Mouse (Mus musculus) mouse embryonic stem cell (cell line): ENCODE measurements around the gene Cyp39a1.

Source experiments
- in situ Hi-C, 2 experiments: fragments of 300-500 bp; cut with MboI; formaldehyde crosslinking; loops; 1 replicate in 1 of 2; 3 replicates in 1 of 2; pipeline ENCODE4 v1.14.3; 2019 to 2020; ENCODE audit warnings: low sequenced_read_pairs in 2 of 2, low pct_unique_long_range_greater_than_20kb in 1 of 2, mixed read lengths in 1 of 2; ENCODE audit not compliant: unreplicated experiment in 1 of 2

Cyp39a1 gene

DNA sequence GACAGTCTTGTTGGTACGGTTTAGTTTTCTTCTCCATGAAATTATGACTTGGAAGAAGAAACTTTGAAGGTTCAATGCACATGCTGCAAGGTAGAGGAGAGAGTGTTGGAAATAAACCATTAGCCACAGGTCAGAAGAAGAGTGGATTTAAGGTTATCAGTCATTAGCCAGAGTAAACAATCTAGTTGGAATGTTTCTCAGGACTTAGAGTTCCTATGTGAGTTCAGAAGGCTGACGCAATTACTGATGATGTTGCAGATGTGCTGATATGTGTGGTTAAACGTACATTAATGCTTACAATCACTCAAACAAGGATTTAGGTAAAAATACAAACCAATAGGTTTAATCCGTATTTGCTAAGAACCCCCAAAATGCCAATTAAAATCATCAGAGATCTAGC is 4.7 kb downstream of the Cyp39a1 start:
- in situ Hi-C loops: no loop called here

DNA sequence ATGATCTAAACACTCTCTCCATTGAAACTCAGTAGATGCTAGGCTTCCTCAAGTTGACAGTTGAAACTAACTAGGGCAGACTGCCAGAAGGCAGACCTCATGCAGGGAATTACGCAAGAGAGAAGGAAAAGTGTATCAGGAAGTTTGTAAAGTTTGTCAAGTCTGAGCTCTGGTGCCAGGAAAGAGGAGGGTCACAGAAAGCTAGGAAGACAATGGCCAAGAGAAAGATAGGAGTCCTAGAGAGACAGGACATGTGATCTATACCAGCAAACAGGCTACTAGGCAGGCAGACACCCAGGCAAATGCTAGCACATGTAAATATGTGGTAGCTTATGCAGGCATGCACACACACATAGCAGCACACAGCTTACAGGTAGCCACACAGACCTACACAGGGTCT is 8.0 kb downstream of the Cyp39a1 start:
- in situ Hi-C loops: no loop called here

DNA sequence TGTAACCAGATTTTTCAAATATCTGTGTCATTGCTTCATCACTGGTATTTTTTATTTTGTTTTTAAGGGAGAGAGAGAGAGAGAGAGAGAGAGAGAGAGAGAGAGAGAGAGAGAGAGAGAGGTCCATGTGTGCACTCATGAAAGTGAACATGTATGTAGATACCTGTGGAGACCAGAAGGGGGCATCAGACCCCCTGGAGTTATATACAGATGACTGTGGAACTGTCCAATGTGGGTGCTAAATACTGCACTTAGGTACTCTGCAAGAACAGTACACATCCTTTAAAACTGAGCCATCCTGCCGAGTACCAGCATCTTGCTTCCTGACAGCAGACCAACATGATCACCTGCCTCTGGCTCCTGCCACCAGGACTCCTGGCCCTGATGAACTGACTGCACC is 9.0 kb downstream of the Cyp39a1 start:
- in situ Hi-C loops: no loop called here

DNA sequence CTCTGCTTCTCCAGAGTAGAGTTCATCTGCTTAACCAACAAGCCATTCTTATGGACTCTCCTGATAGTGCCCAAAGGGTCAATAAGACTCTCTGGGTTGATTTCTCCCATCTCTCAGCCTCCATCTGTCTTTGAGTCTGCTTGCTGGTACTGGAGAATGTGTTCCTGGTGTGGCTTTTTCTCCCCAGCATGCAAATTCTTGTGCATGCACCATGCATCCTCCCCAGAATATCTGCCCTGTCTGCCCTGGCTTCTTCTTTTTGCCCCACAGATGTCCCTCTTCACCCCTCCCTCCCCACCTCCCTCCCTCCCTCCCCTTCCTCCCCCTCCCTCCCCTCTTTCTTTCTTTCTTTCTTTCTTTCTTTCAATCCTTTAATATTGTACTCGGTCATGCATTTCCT is 10.1 kb downstream of the Cyp39a1 start:
- in situ Hi-C loops: no loop called here

DNA sequence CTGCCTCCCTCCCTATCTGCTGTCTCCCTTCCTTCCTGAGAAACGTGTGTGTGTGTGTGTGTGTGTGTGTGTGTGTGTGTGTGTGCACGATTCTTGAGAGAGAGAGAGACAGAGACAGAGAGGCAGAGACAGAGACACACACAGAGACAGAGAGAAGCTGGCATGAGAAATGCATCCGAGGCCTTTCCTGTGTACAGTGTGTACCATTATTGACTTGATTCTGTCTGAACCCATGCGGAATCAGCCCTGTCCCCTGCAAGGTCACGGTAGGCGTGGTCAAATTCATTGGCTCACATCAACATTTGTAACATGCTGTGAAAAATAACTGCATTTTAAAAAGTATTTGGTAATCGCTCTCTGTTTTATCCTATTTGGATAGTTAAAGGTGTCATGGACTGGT is 16.9 kb downstream of the Cyp39a1 start:
- in situ Hi-C loops: no loop called here

DNA sequence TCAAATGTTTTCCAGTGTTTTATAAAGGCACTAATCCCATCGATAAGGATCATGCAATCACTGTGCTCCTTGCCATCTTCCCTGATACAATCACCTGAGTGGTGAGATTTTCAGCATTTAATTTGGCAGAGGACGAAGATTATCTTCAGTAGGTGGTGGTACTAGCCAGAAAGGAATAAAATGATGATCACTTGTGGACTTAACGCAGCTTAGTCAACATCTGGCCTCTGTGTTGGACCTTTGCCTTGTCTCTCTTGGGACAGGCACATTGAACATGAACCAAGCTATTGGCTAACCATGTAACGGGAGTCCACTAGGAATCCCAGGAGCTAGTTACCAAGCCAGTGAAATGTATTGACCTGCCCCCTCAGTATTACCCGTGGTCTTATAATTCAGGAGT is 17.4 kb downstream of the Cyp39a1 start:
- in situ Hi-C loops: no loop called here

DNA sequence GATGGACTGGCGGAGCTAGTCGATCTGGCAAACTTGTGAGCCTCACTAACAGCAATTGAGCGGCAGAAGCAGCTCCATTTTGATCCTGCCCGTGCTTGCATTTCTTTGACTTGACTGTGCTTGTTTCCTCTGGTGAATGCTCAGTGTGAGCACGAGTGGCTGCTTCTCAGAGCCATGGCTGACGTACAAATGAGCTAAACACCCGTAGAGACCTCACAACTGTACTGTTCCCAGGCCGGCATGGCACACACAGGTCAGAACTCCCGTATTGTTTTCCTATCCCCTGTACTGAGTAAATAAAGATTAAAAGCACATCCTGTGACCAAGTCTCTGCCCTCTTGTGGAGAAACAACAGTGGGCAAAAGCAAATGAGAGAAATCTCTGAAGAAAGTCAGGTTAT is 22.4 kb downstream of the Cyp39a1 start:
- in situ Hi-C loops: no loop called here

DNA sequence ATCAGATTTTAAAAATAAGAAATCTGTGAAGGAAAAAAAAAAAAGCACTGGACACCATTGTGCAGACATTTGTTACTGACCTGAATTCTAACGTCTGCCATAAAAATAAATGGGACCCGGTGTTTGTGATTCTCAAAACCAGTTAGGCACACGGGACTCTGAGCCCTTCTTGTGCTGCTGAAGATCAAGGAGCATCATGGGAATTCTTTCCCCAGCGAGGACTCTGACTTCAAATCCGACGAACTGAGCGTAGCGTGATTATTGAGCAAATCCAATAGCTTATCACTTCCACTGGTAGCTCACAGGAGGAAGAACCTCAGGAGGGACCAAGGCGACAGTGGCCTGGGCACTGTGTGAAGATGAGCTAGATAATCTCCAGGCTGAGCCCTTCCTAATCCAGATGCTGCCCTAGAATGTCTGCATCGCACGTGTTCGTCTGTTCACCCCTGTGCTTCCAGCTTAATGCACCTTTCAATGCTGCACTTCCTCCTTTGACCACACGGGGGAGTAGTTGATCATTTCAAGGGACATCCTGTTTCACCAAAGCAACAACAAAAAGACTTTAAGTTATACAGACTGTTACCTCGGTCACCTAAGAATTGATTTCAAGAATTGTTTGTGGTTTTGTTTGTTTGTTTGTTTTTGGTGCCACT is 31.9 kb downstream of the Cyp39a1 start:
- in situ Hi-C loops: no loop called here

DNA sequence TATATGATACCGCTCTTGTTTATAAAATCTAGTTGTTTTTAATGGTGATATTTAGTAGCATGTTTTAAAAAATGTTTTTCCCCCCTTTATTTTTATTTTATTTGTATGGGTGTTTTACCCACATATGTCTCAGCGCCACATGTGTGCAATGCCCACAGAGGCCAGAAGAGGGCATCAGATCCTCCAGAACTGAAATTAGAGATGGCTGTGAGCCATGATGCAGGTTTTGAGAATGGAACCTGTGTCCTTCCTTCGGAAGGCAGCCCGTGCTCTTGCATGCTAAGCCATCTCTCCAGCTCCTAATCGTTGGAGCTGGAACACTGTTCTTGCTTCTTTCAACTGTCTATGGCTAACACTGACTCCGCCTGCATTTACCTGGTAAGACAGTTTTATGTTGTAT is 33.8 kb downstream of the Cyp39a1 start:
- in situ Hi-C loops: loop anchor here (5.0 to 10.0 kb wide), 2 partner anchors 166 to 174 kb away; no protein-coding TSS in a partner anchor

DNA sequence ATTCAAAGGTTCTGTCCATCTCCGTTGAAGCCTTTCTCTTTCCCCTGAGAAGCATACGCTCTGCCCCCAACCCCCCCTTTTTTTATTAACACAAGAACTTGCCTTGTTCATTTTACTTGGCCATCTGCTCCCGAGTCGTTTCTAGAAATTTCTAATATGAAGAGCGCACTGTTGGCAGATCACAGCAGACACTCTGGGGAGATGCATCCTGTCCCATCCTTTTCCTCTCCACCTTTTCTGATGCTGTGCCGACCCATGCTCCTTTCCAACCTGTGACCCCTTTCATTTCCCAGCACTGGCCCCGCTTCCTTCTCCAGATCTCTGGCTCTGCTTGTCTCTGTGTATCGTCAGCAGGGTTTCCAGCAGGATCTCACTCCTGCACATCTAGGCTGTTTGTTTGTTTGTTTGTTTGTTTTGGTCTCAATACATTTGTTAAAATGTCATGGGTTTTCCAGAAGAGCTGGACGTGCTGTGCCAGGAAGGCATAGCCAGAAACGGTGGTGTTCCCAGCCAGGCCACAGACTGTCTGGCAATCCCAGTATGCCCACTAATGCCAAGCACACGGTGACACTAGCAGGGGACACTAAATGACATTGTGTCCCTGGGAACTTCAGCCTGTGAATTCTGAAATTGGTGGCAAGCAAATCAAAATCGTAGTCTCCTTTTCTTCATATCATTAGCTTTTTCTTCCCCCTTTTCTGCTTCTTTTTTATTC is 37.1 kb downstream of the Cyp39a1 start:
- in situ Hi-C loops: loop anchor here (5.0 to 10.0 kb wide), 2 partner anchors 163 to 170 kb away; no protein-coding TSS in a partner anchor

DNA sequence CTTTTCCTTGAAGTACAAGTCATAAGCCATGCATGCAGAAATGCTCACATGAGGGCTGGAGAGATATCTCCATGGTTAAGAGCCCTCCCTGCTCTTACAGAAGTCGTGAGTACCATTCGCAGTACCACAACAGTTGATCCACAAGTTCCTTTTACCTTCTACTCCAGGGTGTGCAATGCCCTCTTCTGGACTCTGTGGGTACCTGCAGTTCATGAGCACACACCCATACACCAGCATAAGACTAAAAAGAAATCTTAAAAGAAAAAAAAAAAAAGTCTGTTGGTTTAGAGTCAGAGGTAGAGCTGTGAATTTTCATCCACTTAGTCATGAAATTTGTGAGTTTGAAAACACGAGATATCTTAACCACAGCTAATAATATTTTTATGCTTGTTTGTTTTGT is 39.5 kb downstream of the Cyp39a1 start:
- in situ Hi-C loops: loop anchor here in 1 of 2 experiments (10.0 kb wide), 1 partner anchor 168 kb away; no protein-coding TSS in a partner anchor

DNA sequence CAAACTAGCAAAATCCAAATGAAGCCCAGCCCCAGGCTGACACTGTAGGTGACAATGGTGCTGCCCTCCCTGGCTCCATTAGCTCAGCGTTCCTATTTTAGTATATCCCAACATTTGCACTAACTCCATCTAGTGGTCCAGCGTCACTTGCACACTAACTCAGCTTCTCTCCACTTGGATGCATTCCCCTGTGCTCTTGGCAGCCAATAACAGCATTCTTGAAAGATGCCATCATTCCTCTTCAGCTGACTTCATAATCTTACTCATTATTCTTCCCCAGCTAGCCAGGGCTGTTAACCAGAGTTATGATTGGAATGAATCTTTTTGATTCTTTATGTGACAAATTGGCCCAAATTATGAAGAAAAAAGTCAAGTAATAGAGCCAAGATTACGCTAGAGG is 40.0 kb downstream of the Cyp39a1 start:
- in situ Hi-C loops: loop anchor here in 1 of 2 experiments (10.0 kb wide), 1 partner anchor 168 kb away; no protein-coding TSS in a partner anchor

DNA sequence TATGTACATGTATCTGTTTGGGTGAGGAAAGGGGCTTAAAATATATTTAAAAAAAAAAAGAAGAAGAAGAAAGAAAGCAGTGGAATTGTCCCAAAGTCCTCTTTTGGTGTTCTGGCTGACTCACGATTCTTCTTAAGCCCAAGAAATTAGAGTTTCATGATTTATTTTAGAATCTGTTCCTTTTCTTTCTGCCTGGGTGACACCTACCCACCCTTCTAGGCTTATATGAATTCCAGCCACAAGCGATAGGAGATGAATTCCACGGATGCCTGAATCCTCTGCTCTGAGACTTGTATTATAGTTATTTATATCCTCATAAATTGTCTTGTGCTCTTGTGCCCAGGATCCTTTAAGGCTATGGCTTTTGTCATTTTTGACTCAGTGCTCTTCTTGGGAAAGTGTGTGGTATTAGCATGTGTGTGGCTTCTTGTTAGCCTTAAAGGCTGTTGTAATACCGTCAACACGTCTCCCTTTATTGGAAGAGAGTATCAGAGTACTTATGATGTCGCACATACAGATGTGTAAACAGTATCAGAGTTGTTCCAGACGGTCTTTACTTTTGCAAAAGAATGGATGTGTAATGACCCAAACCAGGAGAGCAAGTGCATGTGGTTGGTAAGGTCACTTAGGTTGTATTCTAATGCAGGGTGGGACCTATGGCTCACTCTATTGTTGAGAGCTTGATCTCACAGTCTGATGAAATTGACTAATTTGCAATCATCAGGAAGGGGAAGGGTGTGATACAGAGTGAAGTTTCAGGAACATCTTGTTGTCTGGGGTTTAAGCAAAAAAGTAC is 44.5 kb downstream of the Cyp39a1 start:
- in situ Hi-C loops: no loop called here

DNA sequence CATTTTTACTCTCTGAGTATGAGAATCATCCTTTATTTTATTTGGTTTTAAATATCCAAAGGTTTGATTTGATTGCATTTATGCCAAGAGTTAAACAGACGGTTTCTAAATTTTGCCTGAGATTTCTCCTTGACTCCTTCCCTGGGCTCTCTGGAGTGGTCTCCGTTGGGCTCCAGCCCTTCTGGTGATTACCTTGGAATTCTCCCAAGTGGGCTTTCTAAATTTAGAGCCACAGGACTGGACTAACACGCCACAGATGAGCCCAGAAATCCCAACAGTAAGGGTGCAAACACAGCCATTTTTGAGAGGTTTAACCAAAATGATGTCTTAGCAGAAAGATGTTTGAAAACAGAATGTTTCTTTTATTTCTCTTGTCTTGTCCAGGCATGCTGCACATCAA is 47.0 kb downstream of the Cyp39a1 start:
- in situ Hi-C loops: no loop called here

DNA sequence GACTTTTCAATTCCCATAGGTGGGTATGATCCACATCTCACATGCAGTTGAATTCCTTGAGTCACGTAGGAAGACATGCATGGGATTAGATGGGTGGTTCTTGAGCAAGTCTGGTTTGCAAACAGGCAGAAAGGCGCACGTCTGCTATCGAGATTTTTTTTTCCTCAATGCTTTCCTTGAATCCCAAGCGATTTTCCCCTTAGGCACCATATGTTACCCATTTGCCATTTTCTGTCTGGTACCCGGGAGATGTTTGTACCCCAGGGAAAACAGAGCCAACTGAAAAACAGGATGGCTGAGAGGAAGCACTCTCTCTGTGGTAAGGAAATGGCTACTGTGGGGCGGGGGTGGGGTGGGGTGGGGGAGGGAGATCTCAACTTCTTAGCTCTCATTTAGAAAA is 49.4 kb downstream of the Cyp39a1 start:
- in situ Hi-C loops: no loop called here

DNA sequence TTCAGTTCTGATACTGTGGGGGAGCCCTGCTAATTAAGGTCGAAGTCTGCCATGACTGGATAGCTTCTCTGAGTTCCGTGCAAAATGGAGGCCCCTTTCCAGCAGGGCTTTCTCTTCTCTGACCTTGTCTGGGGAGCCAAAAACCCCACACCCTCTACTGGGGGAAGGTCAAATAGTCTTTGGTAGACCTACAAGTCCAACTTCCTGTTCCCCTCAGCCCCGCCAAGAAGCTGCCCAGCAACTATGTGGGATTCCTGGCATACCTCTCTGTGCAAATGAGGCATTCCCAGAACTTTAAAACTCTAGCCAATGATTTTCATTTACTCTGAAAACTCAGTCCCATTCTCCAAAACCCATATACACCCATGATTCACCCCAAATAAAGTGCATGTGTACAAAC is 52.2 kb downstream of the Cyp39a1 start:
- in situ Hi-C loops: no loop called here

DNA sequence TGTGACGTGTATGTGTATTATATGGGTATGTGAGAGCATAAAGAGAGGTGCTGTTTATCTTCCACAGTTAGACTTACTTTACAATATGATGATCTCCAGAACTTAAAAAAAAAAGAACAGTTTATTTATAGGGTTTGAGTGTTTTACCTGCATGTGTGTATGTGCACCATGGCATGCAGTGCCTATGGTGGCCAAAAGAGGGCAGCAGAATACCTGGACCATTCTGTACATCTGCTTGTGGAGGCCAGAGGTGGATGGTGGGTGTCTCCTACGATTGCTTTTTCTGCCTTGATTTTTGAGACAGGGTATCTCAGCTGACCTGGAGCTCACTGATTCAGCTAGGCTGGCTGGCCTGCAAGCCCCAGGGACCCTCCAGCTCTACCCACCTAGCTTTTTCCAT is 57.3 kb downstream of the Cyp39a1 start:
- in situ Hi-C loops: no loop called here

DNA sequence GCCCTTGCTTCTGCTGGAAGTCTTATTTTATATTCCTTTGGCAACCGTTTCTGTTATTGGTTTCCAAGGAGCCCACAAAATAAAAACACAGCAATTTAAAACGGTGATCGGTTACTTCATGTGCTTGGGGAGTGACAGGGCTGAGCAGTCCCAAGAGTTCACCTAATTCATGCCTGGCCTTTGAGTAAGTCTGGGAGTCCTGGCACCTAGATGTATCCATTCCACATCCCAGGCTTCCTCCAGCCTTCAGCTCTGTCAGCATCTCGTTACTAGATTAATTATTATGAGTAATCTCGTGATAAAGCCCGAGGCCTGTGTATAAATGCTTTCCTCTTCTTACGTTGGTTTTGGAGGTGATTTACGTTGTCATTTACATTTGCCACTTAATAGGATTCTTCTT is 64.1 kb downstream of the Cyp39a1 start:
- in situ Hi-C loops: no loop called here

DNA sequence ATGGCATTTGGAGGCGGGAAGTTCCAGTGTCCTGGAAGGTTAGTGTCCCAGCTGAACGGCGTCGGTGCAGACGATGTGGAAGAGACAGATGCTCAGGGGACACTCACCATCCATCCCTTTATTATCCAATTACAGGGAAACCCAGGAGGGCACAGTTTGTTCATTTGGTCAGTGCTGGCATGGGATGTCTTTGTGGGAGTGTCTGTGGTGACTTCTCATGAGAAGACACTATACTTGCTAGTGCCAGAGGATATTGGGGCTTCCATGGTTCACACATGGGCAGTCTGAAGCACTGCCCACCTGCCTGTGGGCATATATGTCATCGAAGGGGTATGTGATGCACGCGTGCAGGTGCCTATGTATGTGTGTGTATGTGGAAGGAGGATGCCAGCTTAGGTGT is 64.8 kb downstream of the Cyp39a1 start:
- in situ Hi-C loops: no loop called here
